Mouse (Mus musculus): ENCODE measurements at regions not wholly inside any gene's neighbourhood (a gene's known extent, or its start where the extent isn't known, plus 50 kb on each side); places are given as distances from the start of the nearest gene placed in this dataset.
A peak's percentile ranks its signal among the peaks of the same experiment; 100 is the strongest.

DNA sequence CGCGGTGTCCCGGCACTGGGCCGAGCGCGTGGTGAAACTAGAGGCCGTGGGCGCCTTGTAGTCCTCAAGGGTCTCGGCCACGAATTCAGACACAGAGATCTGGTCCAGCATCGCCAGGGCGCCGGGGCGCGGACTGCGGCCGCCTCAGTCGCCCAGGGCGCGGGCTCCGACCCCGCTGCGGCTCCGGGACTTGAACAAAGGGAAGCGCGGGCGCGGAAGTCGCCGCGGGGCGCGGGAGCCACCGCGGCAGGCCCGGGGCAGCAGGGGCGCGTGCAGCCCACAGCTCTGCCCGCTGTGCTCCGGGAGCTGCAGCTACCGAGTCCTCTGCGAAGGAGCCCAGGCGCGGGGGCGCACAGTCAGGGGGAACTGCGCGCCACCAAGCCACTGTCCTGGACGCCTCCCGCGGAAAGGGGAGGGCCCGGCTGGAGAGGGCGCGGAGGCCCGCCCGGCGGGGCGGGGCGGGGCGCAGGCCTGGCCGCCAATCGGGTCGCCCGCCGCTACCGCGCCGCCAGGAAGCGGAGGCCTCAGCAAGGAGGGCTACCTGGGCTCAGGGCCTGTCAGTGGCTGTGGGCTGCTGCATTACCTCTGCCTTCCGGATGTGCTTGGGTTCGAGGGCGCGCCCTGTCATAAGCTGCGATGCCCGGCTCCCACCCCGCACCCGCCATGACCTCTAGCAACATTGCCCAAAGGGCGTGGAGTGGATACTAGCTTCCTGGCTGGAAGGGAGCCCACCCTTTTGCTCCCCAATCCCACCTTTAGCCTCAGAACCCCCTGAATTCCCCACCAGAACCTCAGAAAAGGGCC lies 155.2 kb upstream of the 9030624G23Rik start:
- DNase-seq (ENCODE audit: low read depth), result peak; percentile 2

Data from induced T-regulatory cell, adult 2 months (primary cell).